Mouse (Mus musculus): ENCODE results near the gene 1700069L16Rik. TPM values are rescaled to one million over a fixed set of nuclear protein-coding genes. Genes with fewer than 3 reads are reported as not detected.

The 1700069L16Rik gene
- polyA plus RNA-seq, 1 experiment from 2014 or later: not detected

DNA sequence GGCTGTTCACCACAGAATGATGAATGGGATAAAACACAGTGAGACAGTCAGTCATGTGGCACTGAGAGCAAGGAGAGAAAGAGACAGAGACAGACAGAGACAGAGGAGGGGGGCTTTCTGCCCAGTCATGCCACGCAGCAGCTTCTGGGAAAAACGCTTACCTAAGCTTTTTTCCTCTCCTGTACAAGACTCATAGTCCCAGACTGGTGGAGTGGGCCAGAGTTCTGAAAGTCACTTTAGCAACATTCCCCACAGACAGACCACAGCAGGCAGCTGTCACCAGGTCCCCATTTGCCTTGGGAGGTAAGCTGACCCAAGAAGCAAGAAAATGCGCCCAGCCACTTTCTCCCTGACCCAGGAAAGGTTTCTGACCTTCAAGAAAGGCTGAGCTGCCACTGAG is 42.1 kb downstream of the 1700069L16Rik start:
- H3K27ac ChIP-seq: no peak overlapping the region
- no peaks in the 10 kb centered on the region for H3K4me1 ChIP-seq (replicated peaks)
- 71% methylated on average over 3 of the region's 3 CpGs for WGBS (ENCODE audit: insufficient replicate concordance)
- ATAC-seq (ENCODE audit: low read depth): no peak
- no peak for DNase-seq
- H3K9me3 ChIP-seq (replicated peaks): no peaks in the 10 kb centered on the region; the same call in 1 of the 2 replicates
- no peak overlapping the region for H3K4me2 ChIP-seq
- no peaks in the 10 kb centered on the region for H3K36me3 ChIP-seq
- no peak overlapping the region for H3K4me3 ChIP-seq (replicated peaks)
- no peak overlapping the region for H3K9ac ChIP-seq
- no peaks in the 10 kb centered on the region for H3K27me3 ChIP-seq

DNA sequence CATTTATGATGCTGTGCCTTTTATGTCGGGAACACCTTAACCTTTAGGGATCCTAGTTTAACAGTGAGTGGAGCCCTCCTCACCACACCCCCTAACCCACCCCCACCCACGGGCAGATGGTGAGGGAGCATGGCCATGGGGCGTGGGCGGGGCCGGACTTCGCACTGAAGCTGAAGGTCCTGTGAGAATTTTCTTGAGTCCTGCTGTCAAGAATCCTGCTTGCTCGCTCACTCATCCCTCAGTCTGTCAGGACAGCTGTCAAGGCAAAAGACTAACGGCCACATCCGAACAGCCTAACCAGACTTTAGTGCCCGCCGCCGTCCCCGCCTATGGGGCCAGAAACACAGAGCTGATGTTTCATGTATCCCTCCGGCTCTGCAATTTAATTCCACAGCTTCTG is 43.4 kb downstream of the 1700069L16Rik start:
- no peak for ATAC-seq (ENCODE audit: low read depth)
- H3K36me3 ChIP-seq: no peaks in the 10 kb centered on the region
- no peak overlapping the region for H3K27ac ChIP-seq
- no peaks in the 10 kb centered on the region for H3K27me3 ChIP-seq
- no peak for DNase-seq
- no peaks in the 10 kb centered on the region for H3K9me3 ChIP-seq (replicated peaks)
- no peak overlapping the region for H3K4me2 ChIP-seq
- WGBS (ENCODE audit: insufficient replicate concordance): 73% methylated on average over 14 of the region's 14 CpGs
- H3K4me1 ChIP-seq (replicated peaks): no peaks in the 10 kb centered on the region
- no peak overlapping the region for H3K9ac ChIP-seq
- H3K4me3 ChIP-seq (replicated peaks): no peak overlapping the region

DNA sequence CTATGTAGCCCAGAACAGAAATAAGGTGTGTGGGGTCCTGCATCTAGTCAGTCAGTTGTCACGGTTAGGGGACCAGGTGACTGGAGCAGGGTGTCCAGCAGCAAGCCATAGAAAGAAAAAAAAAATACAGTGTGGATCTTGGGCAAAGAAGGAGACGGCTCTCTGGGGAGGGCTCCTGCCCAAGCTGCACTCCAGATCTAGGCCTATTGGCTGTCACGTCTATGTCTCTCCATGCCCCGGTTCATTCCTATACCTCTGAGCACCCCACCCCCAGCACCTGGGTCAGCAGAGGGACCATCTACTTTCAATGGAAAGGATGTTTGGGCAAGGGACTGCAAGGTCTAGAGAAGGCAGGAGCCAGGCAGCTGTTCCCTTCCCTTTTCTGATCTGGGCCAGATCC is 45.1 kb downstream of the 1700069L16Rik start:
- no peak overlapping the region for H3K9ac ChIP-seq
- no peaks in the 10 kb centered on the region for H3K9me3 ChIP-seq (replicated peaks)
- H3K4me3 ChIP-seq (replicated peaks): no peak overlapping the region
- no peak overlapping the region for H3K4me2 ChIP-seq
- H3K27me3 ChIP-seq: no peaks in the 10 kb centered on the region
- ATAC-seq (ENCODE audit: low read depth) (no peak), DNase-seq (no peak)
- 68% methylated on average over 4 of the region's 4 CpGs for WGBS (ENCODE audit: insufficient replicate concordance)
- no peaks in the 10 kb centered on the region for H3K4me1 ChIP-seq (replicated peaks)
- no peaks in the 10 kb centered on the region for H3K36me3 ChIP-seq
- H3K27ac ChIP-seq: no peak overlapping the region

- no peak overlapping the region for H3K9ac ChIP-seq
- ATAC-seq (ENCODE audit: low read depth): no peak
- 65% methylated on average over 10 of the region's 10 CpGs for WGBS (ENCODE audit: insufficient replicate concordance)
Measured at GRCm38 (mm10) chr5:113678743-113679452, 45.7 kb downstream of the 1700069L16Rik start.

GRCm38 (mm10) chr5:113677541-113677940 is 47.0 kb downstream of the 1700069L16Rik start:
- Histone ChIP-seq H3K4me3 (replicated peaks) (no peak overlapping the region), H3K4me1 (replicated peaks) (no peaks in the 10 kb centered on the region), H3K9me3 (replicated peaks) (no peaks in the 10 kb centered on the region), H3K4me2 (no peak overlapping the region), H3K27ac (no peak overlapping the region), H3K36me3 (no peaks in the 10 kb centered on the region), H3K27me3 (no peaks in the 10 kb centered on the region), H3K9ac (no peak overlapping the region)
- 67% methylated on average over 5 of the region's 7 CpGs for WGBS (ENCODE audit: insufficient replicate concordance)
- ATAC-seq (ENCODE audit: low read depth) (no peak), DNase-seq (no peak)

More at GRCm38 (mm10) chr5:113678743-113679452, 45.7 kb downstream of the 1700069L16Rik start:
- Histone ChIP-seq H3K27me3 (no peaks in the 10 kb centered on the region), H3K36me3 (no peaks in the 10 kb centered on the region), H3K4me3 (replicated peaks) (no peak overlapping the region), H3K27ac (no peak overlapping the region), H3K9me3 (replicated peaks) (no peaks in the 10 kb centered on the region), H3K4me1 (replicated peaks) (no peaks in the 10 kb centered on the region), H3K4me2 (no peak overlapping the region)
- DNase-seq: no peak

DNA sequence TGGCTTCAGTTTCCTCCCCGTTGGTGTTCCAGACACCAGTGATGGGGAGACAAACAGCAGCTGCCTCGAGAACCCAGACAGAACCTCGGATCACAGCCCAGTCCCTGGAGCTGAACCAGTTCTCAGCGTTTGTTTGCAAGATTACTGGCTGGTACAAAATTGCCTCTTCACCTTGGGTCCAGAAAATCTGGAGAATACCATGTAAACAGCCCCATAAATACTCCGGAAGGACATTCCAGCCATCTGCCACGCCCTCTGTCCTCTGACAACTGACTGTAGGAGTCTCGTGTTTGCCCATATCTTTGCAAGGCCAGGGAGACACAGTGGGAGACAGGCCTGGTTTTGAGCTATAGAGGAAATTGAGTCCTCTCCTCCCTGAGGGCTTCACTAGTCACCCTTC is 49.7 kb downstream of the 1700069L16Rik start:
- ATAC-seq (ENCODE audit: low read depth) (no peak), DNase-seq (no peak)
- Histone ChIP-seq H3K4me1 (replicated peaks) (no peaks in the 10 kb centered on the region), H3K27me3 (no peaks in the 10 kb centered on the region), H3K9ac (no peak overlapping the region), H3K4me3 (replicated peaks) (no peak overlapping the region), H3K36me3 (no peaks in the 10 kb centered on the region), H3K9me3 (replicated peaks) (no peaks in the 10 kb centered on the region), H3K4me2 (no peak overlapping the region), H3K27ac (no peak overlapping the region)
- WGBS (ENCODE audit: insufficient replicate concordance): 53% methylated on average over 7 of the region's 7 CpGs

DNA sequence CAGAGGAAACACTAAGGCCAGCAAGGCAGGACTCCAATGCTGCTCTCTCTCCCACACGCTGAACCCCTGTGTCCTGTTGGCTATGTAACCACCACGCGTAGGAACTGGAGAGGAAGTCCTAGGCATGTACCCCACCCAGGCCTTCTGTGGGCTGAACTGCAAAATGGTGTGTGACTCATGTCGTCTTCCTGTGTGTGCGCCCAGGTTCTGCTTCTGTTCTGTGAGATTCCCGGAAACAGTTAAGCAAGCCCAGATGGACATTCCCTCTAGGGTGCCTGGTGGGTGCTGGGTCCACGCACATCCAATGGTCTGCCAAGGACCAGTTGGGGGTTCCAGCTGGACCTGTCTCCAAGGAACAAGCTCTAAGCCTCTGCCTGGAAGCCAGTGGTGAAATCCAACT is 52.1 kb downstream of the 1700069L16Rik start:
- no peaks in the 10 kb centered on the region for H3K4me1 ChIP-seq (replicated peaks)
- ATAC-seq (ENCODE audit: low read depth) (no peak), DNase-seq (no peak)
- no peak overlapping the region for H3K4me3 ChIP-seq (replicated peaks)
- H3K4me2 ChIP-seq: no peak overlapping the region
- no peaks in the 10 kb centered on the region for H3K27me3 ChIP-seq
- WGBS (ENCODE audit: insufficient replicate concordance): 18% methylated on average over 7 of the region's 7 CpGs
- no peak overlapping the region for H3K9ac ChIP-seq
- no peak overlapping the region for H3K27ac ChIP-seq
- no peaks in the 10 kb centered on the region for H3K36me3 ChIP-seq
- no peaks in the 10 kb centered on the region for H3K9me3 ChIP-seq (replicated peaks)

GRCm38 (mm10) chr5:113670597-113670996 is 54.0 kb downstream of the 1700069L16Rik start:
- 22% methylated on average over 6 of the region's 6 CpGs for WGBS (ENCODE audit: insufficient replicate concordance)
- H3K27me3 ChIP-seq: no peaks in the 10 kb centered on the region

GRCm38 (mm10) chr5:113670110-113670509 is 54.5 kb downstream of the 1700069L16Rik start:
- Histone ChIP-seq H3K4me1 (replicated peaks) (no peaks in the 10 kb centered on the region), H3K9me3 (replicated peaks) (no peaks in the 10 kb centered on the region), H3K27ac (no peak overlapping the region), H3K4me2 (no peak overlapping the region), H3K9ac (no peak overlapping the region), H3K4me3 (replicated peaks) (no peak overlapping the region), H3K36me3 (no peaks in the 10 kb centered on the region), H3K27me3 (no peaks in the 10 kb centered on the region)
- no peak for DNase-seq
- 38% methylated on average over 3 of the region's 3 CpGs for WGBS (ENCODE audit: insufficient replicate concordance)
- no peak for ATAC-seq (ENCODE audit: low read depth)

More at GRCm38 (mm10) chr5:113670597-113670996, 54.0 kb downstream of the 1700069L16Rik start:
- DNase-seq: no peak
- Histone ChIP-seq H3K4me3 (replicated peaks) (no peak overlapping the region), H3K9me3 (replicated peaks) (no peaks in the 10 kb centered on the region), H3K36me3 (no peaks in the 10 kb centered on the region), H3K4me1 (replicated peaks) (no peaks in the 10 kb centered on the region), H3K27ac (no peak overlapping the region), H3K4me2 (no peak overlapping the region), H3K9ac (no peak overlapping the region)
- no peak for ATAC-seq (ENCODE audit: low read depth)

GRCm38 (mm10) chr5:113664629-113665195 is 59.9 kb downstream of the 1700069L16Rik start:
- H3K27me3 ChIP-seq: no peaks in the 10 kb centered on the region
- H3K9me3 ChIP-seq (replicated peaks): no peaks in the 10 kb centered on the region
- no peak for ATAC-seq (ENCODE audit: low read depth)
- no peak overlapping the region for H3K9ac ChIP-seq
- H3K4me3 ChIP-seq (replicated peaks): no peak overlapping the region
- H3K4me1 ChIP-seq (replicated peaks): no peaks in the 10 kb centered on the region; the same call in 1 of the 2 replicates
- 67% methylated on average over 12 of the region's 12 CpGs for WGBS (ENCODE audit: insufficient replicate concordance)
- no peak overlapping the region for H3K4me2 ChIP-seq
- DNase-seq: peak; percentile 13
- no peak overlapping the region for H3K27ac ChIP-seq
- no peaks in the 10 kb centered on the region for H3K36me3 ChIP-seq

GRCm38 (mm10) chr5:113664127-113664526 is 60.4 kb downstream of the 1700069L16Rik start:
- Histone ChIP-seq H3K36me3 (no peaks in the 10 kb centered on the region), H3K4me2 (no peak overlapping the region), H3K4me3 (replicated peaks) (no peak overlapping the region), H3K27ac (no peak overlapping the region), H3K27me3 (no peaks in the 10 kb centered on the region), H3K4me1 (replicated peaks) (no peaks in the 10 kb centered on the region; the same call in 1 of the 2 replicates), H3K9ac (no peak overlapping the region), H3K9me3 (replicated peaks) (no peaks in the 10 kb centered on the region)
- no peak for ATAC-seq (ENCODE audit: low read depth)
- no peak for DNase-seq
- 50% methylated on average over 6 of the region's 6 CpGs for WGBS (ENCODE audit: insufficient replicate concordance)

- Histone ChIP-seq H3K4me1 (replicated peaks) (no peaks in the 10 kb centered on the region; the same call in 1 of the 2 replicates), H3K27me3 (no peaks in the 10 kb centered on the region), H3K9me3 (replicated peaks) (no peaks in the 10 kb centered on the region), H3K4me2 (no peak overlapping the region), H3K36me3 (no peaks in the 10 kb centered on the region), H3K27ac (no peak overlapping the region), H3K4me3 (replicated peaks) (no peak overlapping the region), H3K9ac (no peak overlapping the region)
- 55% methylated on average over 10 of the region's 10 CpGs for WGBS (ENCODE audit: insufficient replicate concordance)
- ATAC-seq (ENCODE audit: low read depth) (no peak), DNase-seq (no peak)
Measured at GRCm38 (mm10) chr5:113660872-113661271, 63.7 kb downstream of the 1700069L16Rik start.

Data from liver, embryonic 13.5 days (tissue).